Mouse (Mus musculus) lung, postnatal 0 days (tissue): Measurements from ENCODE around the gene Dcakd.

ENCODE experiments used
- CTCF ChIP-seq: IDR thresholded peaks from 2 replicates; pipeline ENCODE4 v1.5.1; 2016; ENCODE audit warnings: antibody characterized with exemption, mild to moderate bottlenecking
- EP300 ChIP-seq: IDR thresholded peaks from 2 replicates; pipeline ENCODE4 v1.6.1; 2016; ENCODE audit warnings: antibody characterized with exemption, mild to moderate bottlenecking, control low read depth

DNA sequence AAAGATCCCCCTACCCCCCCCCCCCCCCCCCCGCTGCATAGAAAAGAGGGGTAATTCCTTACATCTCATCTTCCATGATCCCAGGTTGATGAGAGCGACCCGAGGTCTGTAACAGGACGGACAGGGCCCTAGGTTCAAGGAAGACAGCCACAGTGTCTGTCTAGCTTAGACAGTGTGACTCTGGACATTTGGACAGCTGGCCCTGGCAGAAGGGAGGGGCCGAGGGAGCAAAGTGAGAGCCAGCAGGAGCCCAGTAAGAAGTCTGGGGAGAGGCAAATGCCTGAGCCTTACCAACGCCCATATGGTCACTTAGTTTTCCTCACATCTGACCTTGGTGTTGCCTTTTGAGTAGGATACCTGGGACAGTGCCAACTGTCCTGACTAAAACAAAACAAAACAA is 43.0 kb downstream of the Dcakd start:
- TF ChIP-seq CTCF (no peak), EP300 (no peak)
